Mouse (Mus musculus) neural tube, embryonic 15.5 days (tissue): Measurements from ENCODE around the gene Tpm3. TPM values are rescaled to one million over a fixed set of nuclear protein-coding genes. Genes with fewer than 3 reads are reported as not detected.

Experiments used
- ATAC-seq: fragments of 200-750 bp; cut with Nextera tagmentation; 2 replicates; pipeline ENCODE4 v1.8.0; 2017; ENCODE audit warnings: mild to moderate bottlenecking, moderate TSS enrichment, moderate library complexity; ENCODE audit not compliant: low FRiP score
- H3K27ac ChIP-seq: fragments of 300-500 bp; sonication (generic); replicated peaks from 2 replicates; pipeline ENCODE4 v1.5.1; 2015; ENCODE audit warnings: mild to moderate bottlenecking, inconsistent platforms
- H3K27me3 ChIP-seq: fragments of 300-500 bp; sonication (generic); replicated peaks from 2 replicates; pipeline ENCODE4 v1.6.1; 2015; ENCODE audit warnings: inconsistent platforms
- H3K36me3 ChIP-seq: fragments of 300-500 bp; sonication (generic); 2 replicates; pipeline ENCODE4 v1.6.1; 2015; ENCODE audit warnings: inconsistent platforms
- H3K4me1 ChIP-seq: fragments of 300-500 bp; sonication (generic); 2 replicates; pipeline ENCODE4 v1.6.1; 2015; ENCODE audit warnings: inconsistent platforms
- H3K4me2 ChIP-seq: fragments of 300-500 bp; sonication (generic); 2 replicates; pipeline ENCODE4 v1.6.1; 2015; ENCODE audit warnings: inconsistent platforms, mild to moderate bottlenecking, moderate library complexity
- H3K4me3 ChIP-seq: fragments of 300-500 bp; sonication (generic); replicated peaks from 2 replicates; pipeline ENCODE4 v1.5.1; 2015; ENCODE audit warnings: mild to moderate bottlenecking, inconsistent platforms
- H3K9ac ChIP-seq: fragments of 300-500 bp; sonication (generic); replicated peaks from 2 replicates; pipeline ENCODE4 v1.6.1; 2015; ENCODE audit warnings: mild to moderate bottlenecking, inconsistent platforms
- H3K9me3 ChIP-seq: fragments of 300-500 bp; sonication (generic); replicated peaks from 2 replicates; pipeline ENCODE4 v1.6.1; 2016; ENCODE audit warnings: inconsistent platforms
- WGBS: fragments of 180-500 bp; shearing (Covaris S2); methylation state at CpG from one replicate; pipeline ENCODE4 v1.1.7; 2015; ENCODE audit warnings: mixed read lengths; 5-methylcytosine and 5-hydroxymethylcytosine counted together
- polyA plus RNA-seq: library from polyadenylated mRNA; unstranded; fragments of >200 nt; fragmentation: Nextera tagmentation; extraction: Ambion mirVana; gene quantifications from 2 replicates; pipeline ENCODE4 v1.2.1, GENCODE M21; 2015

The Tpm3 gene
- polyA plus RNA-seq = 313 and 382 TPM in 2 replicates

DNA sequence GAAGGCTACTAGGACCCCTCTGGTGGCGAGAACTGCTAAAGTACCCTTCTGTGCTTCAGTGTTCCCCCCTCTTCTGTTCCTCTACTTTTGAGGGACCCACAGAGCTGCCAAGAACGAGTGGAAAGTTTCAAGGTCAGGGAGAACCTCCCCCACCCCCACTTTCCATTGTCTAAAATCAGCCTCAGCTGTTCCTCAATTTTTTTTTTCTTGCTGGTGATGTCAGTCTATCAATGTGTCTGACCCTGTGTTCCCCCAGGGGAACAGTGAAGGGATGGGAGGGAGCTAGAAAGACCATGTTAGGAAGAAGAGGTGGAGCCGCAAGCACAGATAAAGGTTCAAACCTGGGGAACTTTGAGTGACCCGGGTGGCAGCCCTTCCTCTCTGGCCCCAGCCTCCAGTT, at the start of gene Tpm3:
Tpm3 (plus strand) TSS at position 356 of the 400 bp plus-strand sequence.
- H3K4me2 ChIP-seq = no peak within 1 kb of the TSS

GRCm38 (mm10) chr3:90034653-90035052, 37.8 kb upstream of the Tpm3 start:
- H3K36me3 ChIP-seq = peaks cover 69% of the 10 kb centered on the region
- H3K4me1 ChIP-seq = no peaks in the 10 kb centered on the region
- no peak for ATAC-seq
- no peak overlapping the region for H3K4me2 ChIP-seq
- H3K27me3 ChIP-seq = no peaks in the 10 kb centered on the region
- no peak overlapping the region for H3K4me3 ChIP-seq
- H3K9me3 ChIP-seq = no peaks in the 10 kb centered on the region
- WGBS = 90% methylated on average over 2 of the region's 2 CpGs
- H3K27ac ChIP-seq = no peak overlapping the region
- no peak overlapping the region for H3K9ac ChIP-seq

More for the DNA sequence above, at the start of gene Tpm3:
- H3K36me3 ChIP-seq = no peaks in the 10 kb centered on the region
- peaks cover 6% of the 10 kb centered on the region for H3K4me1 ChIP-seq
- H3K27me3 ChIP-seq = no peaks in the 10 kb centered on the region
- H3K4me3 ChIP-seq = no peak within 1 kb of the TSS
- no peak within 1 kb of the TSS for H3K9ac ChIP-seq
- H3K27ac ChIP-seq = no peak within 1 kb of the TSS
- ATAC-seq = no peak
- 83% methylated on average over 4 of the region's 4 CpGs for WGBS
- no peaks in the 10 kb centered on the region for H3K9me3 ChIP-seq

- no peaks in the 10 kb centered on the region for H3K9me3 ChIP-seq
- WGBS = 98% methylated on average over 1 of the region's 1 CpGs
- H3K4me2 ChIP-seq = no peak overlapping the region
- no peak overlapping the region for H3K4me3 ChIP-seq
- no peak for ATAC-seq
- no peak overlapping the region for H3K9ac ChIP-seq
- no peaks in the 10 kb centered on the region for H3K4me1 ChIP-seq
- H3K27me3 ChIP-seq = no peaks in the 10 kb centered on the region
- H3K36me3 ChIP-seq = peaks cover 61% of the 10 kb centered on the region
- no peak overlapping the region for H3K27ac ChIP-seq
These were observed 36.2 kb upstream of the Tpm3 start for GRCm38 (mm10) chr3:90036263-90036662.

GRCm38 (mm10) chr3:90049691-90050090, 22.8 kb upstream of the Tpm3 start:
- Histone ChIP-seq H3K27ac (no peak overlapping the region), H3K9me3 (no peaks in the 10 kb centered on the region), H3K9ac (no peak overlapping the region), H3K4me3 (no peak overlapping the region), H3K27me3 (no peaks in the 10 kb centered on the region), H3K4me2 (no peak overlapping the region), H3K4me1 (peaks cover 30% of the 10 kb centered on the region), H3K36me3 (peaks cover 19% of the 10 kb centered on the region)
- WGBS = 66% methylated on average over 3 of the region's 3 CpGs
- no peak for ATAC-seq

DNA sequence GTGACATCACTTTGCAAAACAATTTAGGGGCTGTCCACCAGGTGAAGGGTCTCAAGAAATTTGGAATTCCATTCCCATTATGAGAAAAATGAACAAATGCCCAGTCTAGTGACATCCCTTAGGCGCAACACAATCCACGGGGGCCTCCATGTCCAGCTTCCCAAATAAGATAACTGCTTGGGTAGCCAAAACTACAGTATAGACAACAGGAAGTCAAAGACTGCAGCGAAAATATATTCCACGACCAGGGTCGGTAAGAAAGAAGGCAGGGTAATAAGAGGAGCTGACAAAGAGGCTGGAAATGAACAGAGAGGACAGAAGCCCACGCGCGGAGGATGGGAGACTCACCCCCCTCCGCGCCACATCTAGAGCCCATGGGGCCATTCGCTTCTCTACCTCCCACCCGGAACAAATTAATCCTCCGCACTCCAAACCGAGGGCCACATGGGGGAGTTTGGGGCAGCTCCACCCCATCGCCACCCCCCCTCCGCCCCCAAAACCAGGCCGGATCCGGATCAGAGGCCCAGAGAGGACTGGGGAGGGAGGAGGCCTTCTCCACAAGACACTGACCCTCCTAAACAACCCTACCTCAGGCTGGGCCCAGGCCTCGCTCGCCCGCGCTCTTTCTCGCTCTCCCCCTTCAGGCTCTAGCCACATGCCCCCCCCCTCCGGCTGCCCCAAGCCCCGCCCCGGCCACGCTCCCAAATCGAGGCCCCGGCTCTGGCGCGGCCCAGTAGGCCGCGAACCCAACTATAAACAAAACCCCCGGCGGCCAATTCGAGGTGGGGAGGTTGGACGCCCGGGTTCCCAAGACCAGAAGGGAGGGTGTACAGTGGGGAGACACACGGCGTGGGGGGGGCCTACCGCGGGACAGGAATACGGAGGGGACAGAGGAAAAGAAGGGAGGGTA, 20.8 kb upstream of the Tpm3 start, which contains the start of gene 4933434E20Rik:
4933434E20Rik (plus strand) TSS at position 196 of the 910 bp plus-strand sequence.
- Histone ChIP-seq H3K4me3 (peak within 1 kb of the TSS; percentile 89), H3K4me1 (peaks cover 39% of the 10 kb centered on the region), H3K36me3 (peaks cover 21% of the 10 kb centered on the region), H3K27ac (peak within 1 kb of the TSS; percentile 95), H3K9me3 (no peaks in the 10 kb centered on the region), H3K9ac (peak within 1 kb of the TSS; percentile 99), H3K4me2 (peak within 1 kb of the TSS; percentile 71), H3K27me3 (no peaks in the 10 kb centered on the region)
- peak; percentile 77 for ATAC-seq
- under 1% methylated on average over 40 of the region's 43 CpGs for WGBS

GRCm38 (mm10) chr3:90052351-90053241, 19.9 kb upstream of the Tpm3 start, which contains the start of gene Ubap2l:
Ubap2l (minus strand) TSS chr3:90052628.
- no peaks in the 10 kb centered on the region for H3K27me3 ChIP-seq
- H3K4me3 ChIP-seq = peak within 1 kb of the TSS; percentile 89
- H3K4me2 ChIP-seq = peak within 1 kb of the TSS; percentile 71
- peak within 1 kb of the TSS; percentile 95 for H3K27ac ChIP-seq
- peaks cover 26% of the 10 kb centered on the region for H3K36me3 ChIP-seq
- peak; percentile 95 for ATAC-seq
- peaks cover 39% of the 10 kb centered on the region for H3K4me1 ChIP-seq
- no peaks in the 10 kb centered on the region for H3K9me3 ChIP-seq
- H3K9ac ChIP-seq = peak within 1 kb of the TSS; percentile 99
- under 1% methylated on average over 80 of the region's 81 CpGs for WGBS

DNA sequence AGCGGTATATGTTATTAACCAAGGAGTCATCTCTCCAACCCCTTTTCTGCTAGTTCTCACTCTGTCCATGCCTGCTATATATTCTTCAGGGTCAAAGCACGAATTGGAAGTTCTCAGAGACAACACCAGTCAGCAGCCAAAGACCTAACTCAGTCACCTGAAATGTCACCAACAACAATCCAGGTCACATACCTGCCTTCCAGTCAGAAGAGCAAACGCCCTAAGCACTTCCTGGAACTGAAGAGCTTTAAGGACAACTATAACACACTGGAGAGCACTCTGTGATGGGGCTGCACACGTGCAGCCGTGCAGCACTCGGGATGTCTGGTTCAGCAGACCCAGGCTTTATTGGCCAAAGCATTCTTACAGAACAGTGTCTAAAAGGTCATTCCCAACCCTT, 10.9 kb upstream of the Tpm3 start:
- Histone ChIP-seq H3K4me1 (no peaks in the 10 kb centered on the region), H3K27ac (no peak overlapping the region), H3K36me3 (peaks cover 57% of the 10 kb centered on the region), H3K9ac (no peak overlapping the region), H3K9me3 (no peaks in the 10 kb centered on the region), H3K4me3 (no peak overlapping the region), H3K27me3 (no peaks in the 10 kb centered on the region), H3K4me2 (no peak overlapping the region)
- no peak for ATAC-seq
- WGBS = 97% methylated on average over 6 of the region's 6 CpGs

GRCm38 (mm10) chr3:90062539-90062938, 9.9 kb upstream of the Tpm3 start:
- WGBS = 66% methylated on average over 2 of the region's 2 CpGs
- no peak for ATAC-seq
- no peak overlapping the region for H3K4me3 ChIP-seq

DNA sequence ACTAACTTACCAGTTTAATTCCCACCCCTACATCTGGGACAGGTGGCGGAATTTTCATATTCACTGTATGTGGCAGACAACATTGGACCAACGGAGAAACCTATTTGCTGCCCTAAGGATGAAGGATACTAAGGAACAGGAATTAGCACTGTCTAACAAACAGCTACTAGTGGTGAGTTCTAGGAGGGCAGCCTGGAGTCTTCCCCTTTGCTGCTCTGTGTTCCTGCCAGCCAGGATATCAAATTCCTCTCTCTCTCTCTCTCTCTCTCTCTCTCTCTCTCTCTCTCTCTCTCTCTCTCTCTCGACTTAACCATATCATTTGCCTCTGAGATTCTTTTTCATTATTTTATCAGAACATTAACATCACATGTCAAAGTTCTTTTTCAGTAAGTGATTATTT, 8.1 kb upstream of the Tpm3 start:
- H3K9me3 ChIP-seq = no peaks in the 10 kb centered on the region
- no peak overlapping the region for H3K9ac ChIP-seq
- H3K27me3 ChIP-seq = no peaks in the 10 kb centered on the region
- peaks cover 38% of the 10 kb centered on the region for H3K36me3 ChIP-seq
- H3K27ac ChIP-seq = no peak overlapping the region
- no peak overlapping the region for H3K4me2 ChIP-seq
- no peak overlapping the region for H3K4me3 ChIP-seq
- WGBS = 86% methylated on average over 3 of the region's 3 CpGs
- H3K4me1 ChIP-seq = no peaks in the 10 kb centered on the region
- no peak for ATAC-seq

More at GRCm38 (mm10) chr3:90062539-90062938, 9.9 kb upstream of the Tpm3 start:
- Histone ChIP-seq H3K36me3 (peaks cover 47% of the 10 kb centered on the region), H3K9me3 (no peaks in the 10 kb centered on the region), H3K27me3 (no peaks in the 10 kb centered on the region), H3K4me2 (no peak overlapping the region), H3K4me1 (no peaks in the 10 kb centered on the region), H3K9ac (no peak overlapping the region), H3K27ac (no peak overlapping the region)

DNA sequence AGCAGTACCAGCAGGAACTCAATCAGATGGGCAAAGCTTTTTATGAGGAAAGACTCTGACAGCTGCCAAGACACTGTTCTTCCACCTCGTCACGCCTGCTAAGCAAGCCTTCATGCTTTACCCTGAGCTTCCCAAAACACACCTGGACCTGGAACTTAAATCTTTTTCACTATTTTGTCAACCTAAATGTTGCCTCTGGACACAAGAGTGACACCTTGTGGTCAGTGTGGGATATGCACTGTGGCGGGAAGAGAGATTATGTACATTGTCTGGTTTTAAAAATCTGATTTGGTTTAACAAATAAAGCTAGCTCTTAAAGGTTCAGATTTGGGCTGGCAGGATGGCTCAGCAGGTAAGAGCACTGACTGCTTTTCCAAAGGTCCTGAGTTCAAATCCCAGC, 6.9 kb upstream of the Tpm3 start:
- Histone ChIP-seq H3K4me1 (no peaks in the 10 kb centered on the region), H3K27me3 (no peaks in the 10 kb centered on the region), H3K27ac (no peak overlapping the region), H3K36me3 (peaks cover 32% of the 10 kb centered on the region), H3K4me3 (no peak overlapping the region), H3K9ac (no peak overlapping the region), H3K4me2 (no peak overlapping the region), H3K9me3 (no peaks in the 10 kb centered on the region)
- WGBS = 60% methylated on average over 3 of the region's 3 CpGs
- ATAC-seq = no peak

GRCm38 (mm10) chr3:90067851-90068250, 4.6 kb upstream of the Tpm3 start:
- no peak overlapping the region for H3K4me3 ChIP-seq
- no peak for ATAC-seq
- peaks cover 13% of the 10 kb centered on the region for H3K36me3 ChIP-seq
- H3K4me1 ChIP-seq = no peaks in the 10 kb centered on the region
- no peaks in the 10 kb centered on the region for H3K9me3 ChIP-seq
- no peak overlapping the region for H3K27ac ChIP-seq
- H3K4me2 ChIP-seq = no peak overlapping the region
- WGBS = 93% methylated on average over 4 of the region's 4 CpGs
- no peak overlapping the region for H3K9ac ChIP-seq
- no peaks in the 10 kb centered on the region for H3K27me3 ChIP-seq
